Mouse (Mus musculus) CH12.LX (cell line): ENCODE data around the gene Zfp639. TPM values are rescaled to one million over a fixed set of nuclear protein-coding genes. Genes with fewer than 3 reads are reported as not detected.

ENCODE experiments used
- DNase-seq: peaks from one replicate; pipeline ENCODE4 v3.0.0-alpha.2; 2013; ENCODE audit errors: extremely low read depth
- H3K27ac ChIP-seq: 2 replicates; pipeline ENCODE4 v1.5.1; 2012; ENCODE audit warnings: low read depth, mild to moderate bottlenecking, control low read depth, moderate library complexity; ENCODE audit not compliant: insufficient read depth
- H3K27me3 ChIP-seq: replicated peaks from 2 replicates; pipeline ENCODE3; 2012; ENCODE audit warnings: inconsistent platforms
- H3K36me3 ChIP-seq, 2 experiments: replicated peaks in 1 of 2; 2 replicates each; pipeline versions ENCODE3 to v1.6.1; 2012; ENCODE audit warnings: inconsistent platforms in 1 of 2, low read length in 1 of 2, mild to moderate bottlenecking in 1 of 2, mixed read lengths in 1 of 2, moderate library complexity in 1 of 2; ENCODE audit not compliant: control insufficient read depth in 1 of 2, insufficient read depth in 1 of 2
- H3K4me1 ChIP-seq, 2 experiments: 2 replicates each; pipeline ENCODE4 v1.6.1; 2012; ENCODE audit warnings: inconsistent platforms in 1 of 2, moderate library complexity in 1 of 2; ENCODE audit not compliant: insufficient read depth in 2 of 2, control insufficient read depth in 1 of 2
- H3K4me2 ChIP-seq: 2 replicates; pipeline ENCODE4 v1.6.1; 2012; ENCODE audit warnings: low read depth, mild to moderate bottlenecking, control low read depth; ENCODE audit not compliant: poor library complexity, insufficient read depth, severe bottlenecking
- H3K4me3 ChIP-seq, 3 experiments: fragments of 150-350 bp in 1 of 3; sonication (generic) in 1 of 3; replicated peaks in 1 of 3; 2 replicates each; pipeline versions ENCODE3 to v1.5.1; 2011 to 2012; ENCODE audit warnings: low read depth in 2 of 3, low read length in 2 of 3, mild to moderate bottlenecking in 2 of 3, moderate library complexity in 2 of 3, control low read depth in 1 of 3, improper control_type of control experiment in 1 of 3, inconsistent platforms in 1 of 3, mixed read lengths in 1 of 3; ENCODE audit not compliant: poor library complexity in 1 of 3
- H3K79me2 ChIP-seq: replicated peaks from 2 replicates; pipeline ENCODE4 v1.6.1; 2012; ENCODE audit warnings: mild to moderate bottlenecking, moderate library complexity; ENCODE audit not compliant: control insufficient read depth, poor library complexity, insufficient read depth, severe bottlenecking; ENCODE audit errors: extremely low read depth
- H3K9ac ChIP-seq: 2 replicates; pipeline ENCODE4 v1.6.1; 2012; ENCODE audit warnings: low read depth, mild to moderate bottlenecking, control low read depth, moderate library complexity; ENCODE audit not compliant: insufficient read depth
- H3K9me3 ChIP-seq: replicated peaks from 2 replicates; pipeline ENCODE3; 2012; ENCODE audit warnings: low read length, inconsistent platforms, mixed read lengths
- CHD1 ChIP-seq: IDR thresholded peaks from 2 replicates; pipeline ENCODE4 v1.6.1; 2012; ENCODE audit warnings: low read depth, low read length, improper control_type of control experiment, inconsistent platforms
- CTCF ChIP-seq, 2 experiments: IDR thresholded peaks in 1 of 2; conservative IDR thresholded peaks in 1 of 2; 2 replicates each; pipeline ENCODE4 v1.5.1; 2011 to 2012; ENCODE audit warnings: low read depth in 2 of 2, low read length in 2 of 2, improper control_type of control experiment in 1 of 2, inconsistent platforms in 1 of 2, mild to moderate bottlenecking in 1 of 2, moderate library complexity in 1 of 2
- E2F4 ChIP-seq: IDR thresholded peaks from 2 replicates; pipeline ENCODE4 v1.6.1; 2011; ENCODE audit warnings: low read depth, low read length, improper control_type of control experiment; ENCODE audit not compliant: insufficient replicate concordance
- GABPA ChIP-seq: IDR thresholded peaks from 2 replicates; pipeline ENCODE4 v1.6.1; 2012; ENCODE audit warnings: low read depth, low read length, improper control_type of control experiment, inconsistent platforms; ENCODE audit not compliant: insufficient replicate concordance
- HCFC1 ChIP-seq: IDR thresholded peaks from 2 replicates; pipeline ENCODE4 v1.6.1; 2012; ENCODE audit warnings: low read depth, mild to moderate bottlenecking, inconsistent platforms, low read length, improper control_type of control experiment
- JUND ChIP-seq: conservative IDR thresholded peaks from 2 replicates; pipeline ENCODE4 v1.6.1; 2011; ENCODE audit warnings: low read depth, low read length, improper control_type of control experiment
- MAZ ChIP-seq: IDR thresholded peaks from 2 replicates; pipeline ENCODE4 v1.6.1; 2012; ENCODE audit warnings: low read depth, mild to moderate bottlenecking, inconsistent platforms, low read length, improper control_type of control experiment, moderate library complexity
- MXI1 ChIP-seq: IDR thresholded peaks from 2 replicates; pipeline ENCODE4 v1.6.1; 2011; ENCODE audit warnings: mild to moderate bottlenecking, low read depth, low read length, improper control_type of control experiment
- RAD21 ChIP-seq: IDR thresholded peaks from 2 replicates; pipeline ENCODE4 v1.6.1; 2011; ENCODE audit warnings: low read depth, mild to moderate bottlenecking, low read length, improper control_type of control experiment, moderate library complexity
- SMC3 ChIP-seq: IDR thresholded peaks from 2 replicates; pipeline ENCODE4 v1.6.1; 2011; ENCODE audit warnings: low read depth, low read length, improper control_type of control experiment
- ZC3H11A ChIP-seq: IDR thresholded peaks from 2 replicates; pipeline ENCODE4 v1.6.1; 2012; ENCODE audit warnings: low read depth, mild to moderate bottlenecking, inconsistent platforms, low read length, improper control_type of control experiment
- ZMIZ1 ChIP-seq: IDR thresholded peaks from 2 replicates; pipeline ENCODE4 v1.6.1; 2012; ENCODE audit warnings: low read depth, mild to moderate bottlenecking, inconsistent platforms, low read length, improper control_type of control experiment
- ZNF384 ChIP-seq: IDR thresholded peaks from 2 replicates; pipeline ENCODE4 v1.6.1; 2012; ENCODE audit warnings: low read depth, low read length, improper control_type of control experiment, inconsistent platforms
- dilution Hi-C: fragments of 300-500 bp; cut with MboI; formaldehyde crosslinking; loops from 2 replicates; pipeline ENCODE4 v1.14.3; 2020; ENCODE audit warnings: low sequenced_read_pairs; ENCODE audit not compliant: extremely low pct_unique_long_range_greater_than_20kb, extremely low pct_ligation_motif_present
- in situ Hi-C: fragments of 300-500 bp; cut with MboI; formaldehyde crosslinking; loops from 3 replicates; pipeline ENCODE4 v1.14.3; 2019; ENCODE audit warnings: low sequenced_read_pairs, low pct_ligation_motif_present, low pct_unique_long_range_greater_than_20kb, mixed read lengths
- polyA plus RNA-seq: library from polyadenylated mRNA; unstranded; fragments of >175 nt; gene quantifications from 2 replicates; pipeline ENCODE4 v1.2.1, GENCODE M21; 2012; ENCODE audit warnings: low read depth; ENCODE audit not compliant: insufficient read length
- total RNA-seq, 2 experiments: library from RNA; depleted of rRNA; stranded (reverse); fragments of 300-350 nt in 1 of 2; fragments of >200 nt in 1 of 2; gene quantifications; 2 replicates each; pipeline ENCODE4 v1.2.3; 2012 to 2014

The Zfp639 gene
- total and polyA plus RNA-seq, 3 experiments: 40.3 to 96.3 (median 43.2) TPM

- no peak overlapping the region for H3K27ac ChIP-seq
- H3K4me2 ChIP-seq: no peak overlapping the region
- TF ChIP-seq CHD1: no peak
- no peak for TF ChIP-seq HCFC1
- TF ChIP-seq MXI1: no peak
- TF ChIP-seq CTCF (conservative IDR thresholded peaks at IDR 0.05 in 1 of 2, IDR thresholded peaks at IDR 0.05 in 1 of 2; ENCODE audit: low read depth in 2 of 2, low read length in 2 of 2): no peak
- no peak for TF ChIP-seq GABPA
- TF ChIP-seq RAD21: no peak
- TF ChIP-seq ZC3H11A: no peak
- TF ChIP-seq ZMIZ1: no peak
- no peak for TF ChIP-seq MAZ
- no peak for TF ChIP-seq ZNF384
- no peak for TF ChIP-seq SMC3
- no peak for TF ChIP-seq E2F4
- TF ChIP-seq JUND: no peak
- peaks cover under 1% of the 10 kb centered on the region for H3K9me3 ChIP-seq
- H3K4me3 ChIP-seq: no peak overlapping the region
- H3K36me3 ChIP-seq: peaks cover 43 to 69% of the 10 kb centered on the region in 2 experiments
- no peaks in the 10 kb centered on the region for H3K79me2 ChIP-seq
- in situ Hi-C loops (no loop called here), dilution Hi-C loops (no loop called here)
- no peaks in the 10 kb centered on the region for H3K27me3 ChIP-seq
- DNase-seq: no peak
- no peak overlapping the region for H3K9ac ChIP-seq
- no peaks in the 10 kb centered on the region for H3K4me1 ChIP-seq
These were observed 53.3 kb downstream of the Zfp639 start for GRCm38 (mm10) chr3:32563401-32563800.

Other genes with a start within 250 kb of the Zfp639 start
- gene Zmat3, start 144.2 kb upstream of the Zfp639 start, total RNA-seq (2012; rRNA removed): 18.6 and 21.6 TPM in 2 replicates
- 8.0 and 13.4 TPM in 2 replicates for gene Zmat3, start 144.2 kb upstream of the Zfp639 start, total RNA-seq (2014; rRNA removed)
- gene Zmat3, start 144.2 kb upstream of the Zfp639 start, polyA plus RNA-seq: 13.4 and 17.2 TPM in 2 replicates
- 19.6 and 21.1 TPM in 2 replicates for gene Pik3ca, start 112.6 kb upstream of the Zfp639 start, total RNA-seq (2012; rRNA removed)
- 26.5 and 32.8 TPM in 2 replicates for gene Pik3ca, start 112.6 kb upstream of the Zfp639 start, total RNA-seq (2014; rRNA removed)
- 11.1 and 19.1 TPM in 2 replicates for gene Pik3ca, start 112.6 kb upstream of the Zfp639 start, polyA plus RNA-seq
- gene Kcnmb3, start 18.0 kb upstream of the Zfp639 start, total RNA-seq (2012; rRNA removed): 1.0 and 1.3 TPM in 2 replicates
- 2.2 and 2.4 TPM in 2 replicates for gene Kcnmb3, start 18.0 kb upstream of the Zfp639 start, total RNA-seq (2014; rRNA removed)
- gene Kcnmb3, start 18.0 kb upstream of the Zfp639 start, polyA plus RNA-seq: 4.7 and 5.2 TPM in 2 replicates
- gene Mfn1, start 19.2 kb downstream of the Zfp639 start, total RNA-seq (2012; rRNA removed): 16.6 and 18.1 TPM in 2 replicates
- 25.6 and 37.0 TPM in 2 replicates for gene Mfn1, start 19.2 kb downstream of the Zfp639 start, total RNA-seq (2014; rRNA removed)
- 27.4 and 43.8 TPM in 2 replicates for gene Mfn1, start 19.2 kb downstream of the Zfp639 start, polyA plus RNA-seq
- 1.8 and 5.0 TPM in 2 replicates for gene Gnb4, start 106.3 kb downstream of the Zfp639 start, total RNA-seq (2012; rRNA removed)
- 0.38 and 0.50 TPM in 2 replicates for gene Gnb4, start 106.3 kb downstream of the Zfp639 start, total RNA-seq (2014; rRNA removed)
- 0.38 and 0.41 TPM in 2 replicates for gene Gnb4, start 106.3 kb downstream of the Zfp639 start, polyA plus RNA-seq
- gene Actl6a, start 196.0 kb downstream of the Zfp639 start, total RNA-seq (2012; rRNA removed): 80.7 and 96.6 TPM in 2 replicates
- gene Actl6a, start 196.0 kb downstream of the Zfp639 start, total RNA-seq (2014; rRNA removed): 132 and 140 TPM in 2 replicates
- 87.8 and 89.1 TPM in 2 replicates for gene Actl6a, start 196.0 kb downstream of the Zfp639 start, polyA plus RNA-seq
- gene Ndufb5, start 226.7 kb downstream of the Zfp639 start, total RNA-seq (2012; rRNA removed): 175 and 179 TPM in 2 replicates
- gene Ndufb5, start 226.7 kb downstream of the Zfp639 start, total RNA-seq (2014; rRNA removed): 427 and 467 TPM in 2 replicates
- 145 and 163 TPM in 2 replicates for gene Ndufb5, start 226.7 kb downstream of the Zfp639 start, polyA plus RNA-seq
- 32.5 and 43.7 TPM in 2 replicates for gene Mrpl47, start 227.3 kb downstream of the Zfp639 start, total RNA-seq (2012; rRNA removed)
- 48.8 and 66.5 TPM in 2 replicates for gene Mrpl47, start 227.3 kb downstream of the Zfp639 start, total RNA-seq (2014; rRNA removed)
- gene Mrpl47, start 227.3 kb downstream of the Zfp639 start, polyA plus RNA-seq: 56.2 and 68.6 TPM in 2 replicates